Mouse (Mus musculus) thymus, postnatal 25 days (tissue): ENCODE data around the gene Polr3k.

Experiments
- DNase-seq: peaks from one replicate; pipeline ENCODE4 v3.0.0; 2022

Polr3k gene

DNA sequence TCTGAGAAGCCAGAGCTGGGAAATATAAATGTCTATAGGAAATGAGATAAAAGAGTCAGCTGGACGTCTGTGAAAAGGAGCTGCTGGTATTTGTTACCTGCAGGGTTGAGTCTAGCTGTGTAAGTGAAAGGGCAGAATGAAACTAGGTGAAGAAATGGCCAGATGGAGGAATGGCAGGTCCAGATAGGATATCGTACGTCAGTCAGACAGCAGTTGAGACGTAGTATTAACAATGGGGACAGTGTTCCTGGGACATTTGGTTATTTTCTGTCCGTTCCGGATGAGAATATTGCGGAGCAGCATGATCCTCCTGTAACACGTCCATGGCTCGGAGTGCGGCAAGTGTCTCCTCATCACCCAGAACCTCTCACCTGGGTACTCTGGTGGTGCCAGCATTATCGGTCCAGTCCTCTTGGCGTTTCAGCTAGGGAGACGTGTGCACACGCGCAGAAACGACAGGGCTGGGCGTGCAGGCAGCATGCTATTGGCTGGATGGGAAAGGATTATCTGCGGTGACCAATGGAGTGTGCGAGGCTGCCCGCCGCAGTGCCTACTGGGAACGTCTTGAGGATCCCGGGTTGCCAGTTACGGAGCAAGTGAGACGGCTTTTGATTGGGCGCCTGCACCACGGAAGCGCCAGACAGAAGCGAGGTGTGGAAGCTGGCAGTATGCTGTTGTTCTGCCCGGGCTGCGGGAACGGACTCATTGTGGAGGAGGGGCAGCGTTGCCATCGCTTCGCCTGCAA is at the start of gene Polr3k:
Gene Polr3k (plus strand): TSS at position 547 of the 745 bp plus-strand sequence.
- DNase-seq, result peak; percentile 90

GRCm38 (mm10) chr2:181829032-181829650 is 35.0 kb upstream of the Polr3k start:
- DNase-seq, result no peak

DNA sequence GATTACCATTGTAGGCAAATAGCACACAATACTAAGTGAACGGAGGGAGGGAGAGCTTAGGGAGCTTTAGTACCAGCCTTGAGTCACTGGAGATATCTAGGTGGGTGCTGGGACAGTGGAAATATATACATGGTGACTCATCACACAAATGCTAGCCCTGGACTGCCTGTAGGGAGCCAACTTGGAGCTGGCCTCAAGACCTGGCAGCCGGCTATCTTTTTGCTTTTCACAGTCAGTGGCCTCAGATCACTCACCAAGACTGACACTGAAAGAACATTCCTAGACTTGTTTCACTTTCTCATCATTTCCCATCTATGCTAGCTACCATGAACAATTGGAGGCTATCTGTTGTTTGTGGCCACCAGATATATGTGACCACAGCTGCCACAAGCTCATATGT is 31.4 kb upstream of the Polr3k start:
- no peak for DNase-seq

GRCm38 (mm10) chr2:181837372-181838292 is 26.5 kb upstream of the Polr3k start, which contains the start of gene Pcmtd2:
TSS of gene Pcmtd2 (plus strand) at chr2:181837854.
- DNase-seq, result peak; percentile 91

GRCm38 (mm10) chr2:181838293-181838680 is 25.9 kb upstream of the Polr3k start:
- DNase-seq, result no peak

- no peak for DNase-seq
Observed at GRCm38 (mm10) chr2:181845709-181846394, 18.3 kb upstream of the Polr3k start.

DNA sequence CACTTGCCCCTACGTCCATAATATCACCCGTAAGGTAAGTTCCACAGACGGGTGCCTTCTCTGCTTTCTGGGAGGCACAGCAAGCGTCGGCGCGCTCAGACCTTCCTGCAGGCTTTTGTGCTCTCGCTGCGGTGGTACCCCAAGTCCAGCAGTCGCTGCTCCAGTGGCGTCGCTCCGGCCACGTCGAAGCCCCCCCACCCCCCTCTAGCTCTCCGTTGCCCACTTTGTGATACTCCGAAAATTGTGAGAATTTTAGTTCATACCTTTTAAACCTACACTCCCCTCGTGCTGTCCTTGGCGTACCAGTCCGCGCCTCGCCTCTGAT is 361 bp downstream of the Polr3k start:
- DNase-seq, result no peak

GRCm38 (mm10) chr2:181866931-181867330 is 2.8 kb downstream of the Polr3k start:
- peak; percentile 66 for DNase-seq

GRCm38 (mm10) chr2:181871039-181871438 is 6.9 kb downstream of the Polr3k start:
- no peak for DNase-seq

GRCm38 (mm10) chr2:181878903-181879302 is 14.8 kb downstream of the Polr3k start:
- no peak for DNase-seq

- DNase-seq, result no peak
Observed at GRCm38 (mm10) chr2:181883022-181883749, 19.0 kb downstream of the Polr3k start.

DNA sequence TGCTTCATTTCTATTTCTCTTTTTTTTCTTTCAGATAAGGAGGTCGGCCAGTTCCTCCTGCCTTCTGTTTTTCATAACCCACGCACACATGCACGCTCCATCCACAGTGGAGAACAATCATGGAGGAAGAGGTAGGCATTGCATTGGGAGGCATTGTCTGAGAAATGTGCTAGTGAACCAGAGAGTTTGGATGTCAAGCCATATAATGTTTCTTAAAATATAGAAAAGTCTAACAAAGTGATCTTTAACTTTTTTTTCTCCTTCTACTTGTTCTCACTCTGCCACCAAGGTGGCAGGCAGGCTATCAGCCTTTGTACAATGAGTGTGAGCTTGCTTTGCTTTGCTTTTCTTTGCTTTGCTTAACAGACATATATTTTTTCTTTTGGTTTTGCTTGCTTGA is 53.7 kb downstream of the Polr3k start:
- DNase-seq, result no peak

- DNase-seq, result peak; percentile 5
Observed at GRCm38 (mm10) chr2:181918501-181918900, 54.4 kb downstream of the Polr3k start.
